Mouse (Mus musculus): ENCODE measurements around the gene Zbed5. TPM values are rescaled to one million over a fixed set of nuclear protein-coding genes. Genes with fewer than 3 reads are reported as not detected.
"Not testable (repeated sequence)": the region's sequence is repeated elsewhere in the genome, so short reads cannot be mapped to it uniquely, and the experiment has no call there.

The Zbed5 gene
- total RNA-seq, 1 experiment, result 15.7 TPM

DNA sequence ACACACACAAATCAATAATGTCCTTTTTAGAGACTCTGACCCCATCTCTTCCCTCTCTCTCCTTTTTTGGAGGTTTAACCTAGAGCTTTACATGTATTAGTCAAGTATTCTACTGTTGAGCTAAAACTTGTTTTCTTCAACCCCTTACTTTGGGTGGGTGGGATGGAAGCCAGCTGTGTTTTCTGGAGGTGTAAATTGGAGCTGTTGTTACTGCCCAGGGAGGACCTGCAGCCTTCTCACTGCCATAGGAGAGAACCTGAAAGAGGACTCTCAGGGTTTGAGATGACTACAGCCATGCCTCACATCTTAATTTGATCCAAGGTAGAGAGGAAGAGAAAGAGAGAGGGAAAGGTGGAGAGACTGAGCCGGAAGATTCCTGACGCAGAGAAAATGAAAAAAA lies 44.8 kb downstream of the Zbed5 start:
- TF ChIP-seq HCFC1 (IDR thresholded peaks at IDR 0.05; ENCODE audit: borderline replicate concordance, insufficient read depth, low read length), result no peak
- no peak for TF ChIP-seq ZC3H11A (IDR thresholded peaks at IDR 0.05; ENCODE audit: borderline replicate concordance, low read depth, low read length)
- TF ChIP-seq CHD2 (IDR thresholded peaks at IDR 0.05; ENCODE audit: low read depth, low read length), result no peak
- no peak for TF ChIP-seq MAFK (IDR thresholded peaks at IDR 0.05; ENCODE audit: insufficient read depth, low read depth, low read length)
- TF ChIP-seq ZNF384 (IDR thresholded peaks at IDR 0.05; ENCODE audit: low read depth, low read length), result no peak
- peak overlapping the region; percentile 10; the same call in 1 of the 2 replicates for H3K9ac ChIP-seq (ENCODE audit: insufficient read depth, low read depth, low read length, poor library complexity, severe bottlenecking)
- H3K4me1 ChIP-seq (ENCODE audit: control insufficient read depth in 2 of 2, insufficient read depth in 2 of 2, low read length in 2 of 2, poor library complexity in 1 of 2), result peaks cover 2 to 6% of the 10 kb centered on the region in 2 experiments; a peak in 2 of 4 replicates
- in situ Hi-C loops (cut with MboI; ENCODE audit: low sequenced_read_pairs in 2 of 2, unreplicated experiment in 2 of 2), result no loop called here
- no peak for DNase-seq (ENCODE audit: low read depth, low spot score)
- H3K4me3 ChIP-seq (ENCODE audit: insufficient read depth in 1 of 2, low read depth in 1 of 2, low read length in 2 of 2, poor library complexity in 1 of 2, severe bottlenecking in 1 of 2), result no peak overlapping the region
- H3K27ac ChIP-seq (ENCODE audit: insufficient read depth, low read depth, low read length, poor library complexity, severe bottlenecking), result no peak overlapping the region
- H3K36me3 ChIP-seq (ENCODE audit: control insufficient read depth, insufficient read depth, low read length, poor library complexity, severe bottlenecking), result peaks cover 3% of the 10 kb centered on the region
- no peaks in the 10 kb centered on the region for H3K9me3 ChIP-seq (ENCODE audit: control insufficient read depth, insufficient read depth, low read depth, low read length)

DNA sequence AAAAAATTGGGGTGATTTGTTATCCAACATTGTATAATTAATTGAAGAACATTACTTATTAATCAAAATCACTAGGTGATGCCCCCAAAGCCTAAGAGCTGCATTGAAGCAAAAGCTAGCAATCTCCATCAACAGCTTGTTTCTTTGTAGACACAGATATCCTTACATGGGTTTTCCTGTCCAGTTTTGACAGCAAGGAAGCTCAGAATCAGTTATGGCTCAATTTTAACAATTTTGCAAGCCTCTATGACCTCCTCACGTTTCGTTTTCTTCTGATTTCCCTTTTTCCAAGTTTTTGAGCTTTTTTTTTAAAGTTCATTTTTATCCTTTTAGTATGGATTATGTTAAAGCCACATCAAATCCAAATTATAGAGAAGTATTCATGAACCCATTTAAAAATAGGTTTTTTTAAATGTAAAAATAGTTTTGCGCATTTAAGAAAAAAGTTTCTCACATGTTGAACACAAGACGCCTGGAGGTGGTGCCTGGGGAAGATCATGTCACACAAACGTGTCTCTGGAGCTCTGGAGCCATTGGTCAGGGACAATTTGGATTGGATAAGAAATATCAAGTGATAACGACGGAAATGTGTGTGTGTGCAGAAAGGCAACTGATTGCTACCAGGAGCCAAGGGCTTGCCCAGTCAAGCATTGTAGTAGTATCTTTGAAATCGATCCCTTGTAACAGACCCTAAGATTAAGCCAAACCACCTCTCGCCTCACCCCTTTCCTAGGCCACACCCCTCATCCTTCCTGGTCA lies 45.4 kb downstream of the Zbed5 start:
- H3K9ac ChIP-seq (ENCODE audit: insufficient read depth, low read depth, low read length, poor library complexity, severe bottlenecking), result peak overlapping the region; percentile 68; the same call in 1 of the 2 replicates
- no peak for DNase-seq (ENCODE audit: low read depth, low spot score)
- in situ Hi-C loops (cut with MboI; ENCODE audit: low sequenced_read_pairs in 2 of 2, unreplicated experiment in 2 of 2), result no loop called here
- TF ChIP-seq ZNF384 (IDR thresholded peaks at IDR 0.05; ENCODE audit: low read depth, low read length) (no peak), ZC3H11A (IDR thresholded peaks at IDR 0.05; ENCODE audit: borderline replicate concordance, low read depth, low read length) (no peak), HCFC1 (IDR thresholded peaks at IDR 0.05; ENCODE audit: borderline replicate concordance, insufficient read depth, low read length) (no peak)
- H3K36me3 ChIP-seq (ENCODE audit: control insufficient read depth, insufficient read depth, low read length, poor library complexity, severe bottlenecking), result peaks cover 7% of the 10 kb centered on the region
- H3K27ac ChIP-seq (ENCODE audit: insufficient read depth, low read depth, low read length, poor library complexity, severe bottlenecking), result no peak overlapping the region; the same call in 1 of the 2 replicates
- H3K9me3 ChIP-seq (ENCODE audit: control insufficient read depth, insufficient read depth, low read depth, low read length), result no peaks in the 10 kb centered on the region
- peak overlapping the region; percentile 63 to 68 for H3K4me3 ChIP-seq (ENCODE audit: insufficient read depth in 1 of 2, low read depth in 1 of 2, low read length in 2 of 2, poor library complexity in 1 of 2, severe bottlenecking in 1 of 2)
- peaks cover 2 to 6% of the 10 kb centered on the region in 2 experiments; a peak in 2 of 4 replicates for H3K4me1 ChIP-seq (ENCODE audit: control insufficient read depth in 2 of 2, insufficient read depth in 2 of 2, low read length in 2 of 2, poor library complexity in 1 of 2)

DNA sequence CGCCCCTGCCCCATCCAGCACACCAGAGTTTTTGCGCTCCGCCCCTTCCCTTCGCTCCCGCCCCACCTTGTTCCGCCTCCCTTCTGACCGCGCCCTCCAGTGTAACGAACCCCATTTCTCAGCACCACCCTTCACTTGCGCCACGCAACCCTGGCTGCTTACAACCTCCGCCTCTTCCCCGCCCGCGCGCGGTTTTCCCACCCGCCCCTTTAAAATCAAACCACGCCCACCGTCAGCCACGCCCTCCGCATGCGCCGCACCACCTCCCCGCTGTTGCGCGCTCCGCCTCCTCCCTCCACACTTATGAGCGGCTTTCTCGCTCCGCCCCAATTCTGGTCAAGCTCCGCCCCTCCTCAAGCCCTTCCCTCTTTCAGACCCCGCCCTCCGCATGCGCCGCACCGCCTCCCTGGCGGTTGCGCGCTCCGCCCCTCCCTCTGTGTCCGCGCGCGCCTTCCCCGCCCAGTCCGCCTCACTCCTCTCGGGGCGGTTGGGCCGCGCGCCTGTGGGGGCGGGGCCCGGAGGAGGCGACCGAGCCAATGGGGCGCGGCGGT lies 46.0 kb downstream of the Zbed5 start, which contains the start of gene Vkorc1l1:
Vkorc1l1 (plus strand) TSS at position 476 of the 551 bp plus-strand sequence.
- H3K9me3 ChIP-seq (ENCODE audit: control insufficient read depth, insufficient read depth, low read depth, low read length), result no peaks in the 10 kb centered on the region
- peaks cover 2 to 6% of the 10 kb centered on the region in 2 experiments; a peak in 2 of 4 replicates for H3K4me1 ChIP-seq (ENCODE audit: control insufficient read depth in 2 of 2, insufficient read depth in 2 of 2, low read length in 2 of 2, poor library complexity in 1 of 2)
- no peak within 1 kb of the TSS; the same call in 1 of the 2 replicates for H3K27ac ChIP-seq (ENCODE audit: insufficient read depth, low read depth, low read length, poor library complexity, severe bottlenecking)
- TF ChIP-seq ZC3H11A (IDR thresholded peaks at IDR 0.05; ENCODE audit: borderline replicate concordance, low read depth, low read length), result no peak
- TF ChIP-seq ZNF384 (IDR thresholded peaks at IDR 0.05; ENCODE audit: low read depth, low read length), result no peak
- TF ChIP-seq MAFK (IDR thresholded peaks at IDR 0.05; ENCODE audit: insufficient read depth, low read depth, low read length), result no peak
- TF ChIP-seq HCFC1 (IDR thresholded peaks at IDR 0.05; ENCODE audit: borderline replicate concordance, insufficient read depth, low read length), result no peak
- no peak for TF ChIP-seq CHD2 (IDR thresholded peaks at IDR 0.05; ENCODE audit: low read depth, low read length)
- in situ Hi-C loops (cut with MboI; ENCODE audit: low sequenced_read_pairs in 2 of 2, unreplicated experiment in 2 of 2), result no loop called here
- peak; percentile 97 for DNase-seq (ENCODE audit: low read depth, low spot score)
- peak within 1 kb of the TSS; percentile 90 to 95 for H3K4me3 ChIP-seq (ENCODE audit: insufficient read depth in 1 of 2, low read depth in 1 of 2, low read length in 2 of 2, poor library complexity in 1 of 2, severe bottlenecking in 1 of 2)
- peaks cover 7% of the 10 kb centered on the region for H3K36me3 ChIP-seq (ENCODE audit: control insufficient read depth, insufficient read depth, low read length, poor library complexity, severe bottlenecking)
- H3K9ac ChIP-seq (ENCODE audit: insufficient read depth, low read depth, low read length, poor library complexity, severe bottlenecking), result peak within 1 kb of the TSS; percentile 98

DNA sequence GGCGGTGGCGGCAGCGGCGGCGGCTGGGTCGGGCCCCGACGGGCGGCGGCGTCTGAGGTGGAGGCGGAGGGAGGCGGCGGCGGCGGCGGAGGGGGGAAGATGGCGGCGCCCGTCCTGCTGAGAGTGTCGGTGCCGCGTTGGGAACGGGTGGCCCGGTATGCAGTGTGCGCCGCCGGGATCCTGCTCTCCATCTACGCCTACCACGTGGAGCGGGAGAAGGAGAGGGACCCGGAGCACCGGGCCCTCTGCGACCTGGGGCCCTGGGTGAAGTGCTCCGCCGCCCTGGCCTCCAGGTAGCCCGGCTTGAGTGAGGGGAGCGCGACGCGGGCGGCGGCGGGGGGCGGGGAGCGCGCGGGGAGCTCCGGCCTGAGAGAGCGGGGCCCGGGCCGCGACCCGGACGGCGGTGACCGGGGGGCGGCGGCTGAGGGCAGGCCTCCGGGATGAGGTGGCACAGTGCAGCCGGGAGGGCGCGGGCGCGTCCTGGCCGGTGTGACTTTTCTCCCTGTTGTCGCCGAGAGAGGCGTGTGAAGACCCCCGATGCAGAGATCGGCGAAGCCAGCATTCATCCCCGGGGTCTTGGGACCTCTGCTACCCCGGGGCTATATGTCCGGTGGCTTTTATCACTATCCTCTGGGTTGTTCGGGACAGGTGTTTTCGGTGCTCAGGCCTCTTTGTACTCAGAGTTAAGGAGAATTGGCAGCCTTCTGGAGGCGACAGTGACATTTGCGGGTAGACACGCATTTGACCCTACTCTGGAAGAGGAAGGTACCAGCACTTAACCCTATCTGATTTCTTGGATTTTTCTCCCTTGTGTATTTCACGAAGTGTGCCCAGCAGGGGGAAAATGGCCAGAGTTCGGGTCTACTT lies 46.8 kb downstream of the Zbed5 start:
- peak overlapping the region; percentile 90 to 95 for H3K4me3 ChIP-seq (ENCODE audit: insufficient read depth in 1 of 2, low read depth in 1 of 2, low read length in 2 of 2, poor library complexity in 1 of 2, severe bottlenecking in 1 of 2)
- H3K27ac ChIP-seq (ENCODE audit: insufficient read depth, low read depth, low read length, poor library complexity, severe bottlenecking), result not testable (repeated sequence)

More for the DNA sequence above, 46.8 kb downstream of the Zbed5 start:
- DNase-seq (ENCODE audit: low read depth, low spot score); in situ Hi-C loops (cut with MboI; ENCODE audit: low sequenced_read_pairs in 2 of 2, unreplicated experiment in 2 of 2); H3K9me3 ChIP-seq (ENCODE audit: control insufficient read depth, insufficient read depth, low read depth, low read length); H3K4me1 ChIP-seq (ENCODE audit: control insufficient read depth in 2 of 2, insufficient read depth in 2 of 2, low read length in 2 of 2, poor library complexity in 1 of 2); H3K36me3 ChIP-seq (ENCODE audit: control insufficient read depth, insufficient read depth, low read length, poor library complexity, severe bottlenecking): not testable (repeated sequence)
- H3K9ac ChIP-seq (ENCODE audit: insufficient read depth, low read depth, low read length, poor library complexity, severe bottlenecking), result peak overlapping the region; percentile 98

All from ES-E14 (cell line).